Mouse (Mus musculus) lung, adult 2 months (tissue): ENCODE data around the gene Patz1. TPM values are rescaled to one million over a fixed set of nuclear protein-coding genes. Genes with fewer than 3 reads are reported as not detected.

Source experiments
- DNase-seq: peaks from one replicate; pipeline ENCODE4 v3.0.0; 2022
- H3K4me1 ChIP-seq: fragments of 200-500 bp; 2 replicates; pipeline ENCODE4 v1.6.1; 2011; ENCODE audit warnings: low read length; ENCODE audit not compliant: control insufficient read depth, insufficient read depth
- H3K4me3 ChIP-seq: fragments of 200-500 bp; replicated peaks from 2 replicates; pipeline ENCODE3; 2011; ENCODE audit warnings: low read depth, mild to moderate bottlenecking, control low read depth, low read length; ENCODE audit errors: extremely low read depth
- CTCF ChIP-seq: fragments of 200-500 bp; IDR thresholded peaks from 2 replicates; pipeline ENCODE4 v1.5.1; 2011; ENCODE audit warnings: mild to moderate bottlenecking, low read length, control low read depth; ENCODE audit not compliant: insufficient read depth
- POLR2A ChIP-seq: fragments of 200-500 bp; IDR thresholded peaks from 2 replicates; pipeline ENCODE4 v1.6.1; 2011; ENCODE audit warnings: low read depth, mild to moderate bottlenecking, control low read depth, low read length, borderline replicate concordance; ENCODE audit errors: extremely low read depth
- WGBS: fragments of 180-500 bp; shearing (Covaris S2); methylation state at CpG from one replicate; pipeline ENCODE4 v1.1.7; 2018; 5-methylcytosine and 5-hydroxymethylcytosine counted together
- polyA plus RNA-seq: library from polyadenylated mRNA; depleted of rRNA; stranded (reverse); fragments of >200 nt; gene quantifications from 2 replicates; pipeline ENCODE4 v1.2.3, GENCODE M21; 2012

Patz1 gene
- polyA plus RNA-seq, 1 experiment: 40.3 TPM

DNA sequence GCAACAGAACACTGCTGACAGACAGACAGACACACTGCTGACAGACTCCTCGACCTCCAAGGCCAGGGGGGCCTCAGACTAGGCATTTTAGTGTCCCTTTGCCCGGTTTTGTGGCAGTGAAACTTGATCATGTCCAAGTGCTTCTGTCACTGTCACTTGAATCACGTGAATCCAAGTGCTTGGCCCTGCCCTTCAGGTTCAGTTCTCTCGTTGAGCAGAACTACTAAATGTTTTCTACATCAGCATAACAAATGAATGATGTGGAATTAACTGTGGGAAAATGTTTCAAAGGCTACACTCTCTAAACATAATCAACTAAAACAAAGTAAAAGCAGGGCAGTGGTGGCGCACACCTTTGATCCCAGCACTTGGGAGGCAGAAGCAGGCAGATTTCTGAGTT lies 10.3 kb upstream of the Patz1 start:
- 52% methylated on average over 5 of the region's 5 CpGs for WGBS
- no peak overlapping the region for H3K4me3 ChIP-seq
- TF ChIP-seq CTCF (no peak), POLR2A (no peak)
- no peaks in the 10 kb centered on the region for H3K4me1 ChIP-seq
- DNase-seq: no peak

DNA sequence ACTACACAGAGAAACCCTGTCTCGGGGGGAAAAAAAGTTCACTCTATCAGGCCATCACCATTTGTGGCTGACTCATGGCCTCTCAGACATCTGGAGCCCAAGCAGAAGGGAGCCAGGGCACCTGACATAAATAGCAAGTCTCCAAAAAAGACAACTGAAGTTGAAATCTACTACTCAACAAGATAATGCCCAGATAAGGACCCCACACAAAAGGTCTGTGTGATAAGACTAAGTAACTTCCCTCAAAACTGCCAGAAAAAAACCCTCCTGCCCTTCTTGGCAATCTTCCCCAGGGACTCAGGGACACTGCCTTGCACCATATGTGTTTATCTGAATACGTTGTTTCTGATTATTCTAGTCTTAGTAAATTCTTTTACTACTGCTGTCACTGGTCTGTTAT lies 8.9 kb upstream of the Patz1 start:
- 0 out of 2 replicates have a peak, but pooled peaks cover 2% of the 10 kb centered on the region for H3K4me1 ChIP-seq

DNA sequence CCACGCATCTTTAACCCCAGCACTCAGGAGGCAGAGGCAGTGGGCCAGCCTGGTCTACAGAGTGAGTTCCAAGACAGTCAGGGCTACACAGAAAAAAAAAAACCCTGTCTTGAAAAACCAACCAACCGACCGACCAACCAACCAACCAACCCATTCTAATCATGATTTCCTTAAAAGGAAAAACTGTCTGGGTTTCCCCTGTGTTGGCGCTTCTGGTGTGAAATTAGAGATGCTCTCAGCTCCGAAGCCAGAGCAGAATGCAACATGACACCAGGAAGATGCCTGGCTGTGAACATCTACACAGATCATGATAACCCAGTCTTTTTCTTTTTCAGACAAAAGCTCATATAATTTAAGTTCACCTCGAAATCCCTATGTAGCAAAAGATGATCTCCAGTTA lies 5.8 kb upstream of the Patz1 start:
- Histone ChIP-seq H3K4me3 (no peak overlapping the region), H3K4me1 (peaks cover 7% of the 10 kb centered on the region)
- DNase-seq: no peak
- no peak for TF ChIP-seq CTCF
- TF ChIP-seq POLR2A: no peak
- 84% methylated on average over 6 of the region's 6 CpGs for WGBS

More for the DNA sequence above, 8.9 kb upstream of the Patz1 start:
- 67% methylated on average over 2 of the region's 2 CpGs for WGBS
- H3K4me3 ChIP-seq: no peak overlapping the region
- TF ChIP-seq CTCF (no peak), POLR2A (no peak)
- DNase-seq: no peak

DNA sequence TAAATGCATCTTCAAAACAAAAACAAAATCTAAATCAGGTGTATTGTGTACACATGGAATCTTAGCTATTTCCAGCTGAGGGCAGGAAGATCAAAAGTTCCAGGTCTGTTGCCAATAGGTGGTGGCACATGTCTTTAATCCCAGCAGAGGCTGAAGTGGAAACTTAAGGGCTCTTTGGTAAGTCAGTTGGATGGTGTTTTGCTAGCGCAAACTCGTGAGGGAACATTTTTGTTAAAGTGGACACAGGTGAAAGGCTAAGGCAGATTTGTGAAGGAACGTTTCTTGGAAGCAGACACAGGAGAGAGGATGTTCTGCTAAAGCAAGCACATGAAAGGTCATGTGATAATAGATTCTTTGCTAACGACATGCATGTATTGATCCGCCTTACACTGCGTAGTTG lies 5.0 kb upstream of the Patz1 start:
- TF ChIP-seq CTCF: no peak
- TF ChIP-seq POLR2A: no peak
- no peak for DNase-seq
- Histone ChIP-seq H3K4me1 (peaks cover 7% of the 10 kb centered on the region), H3K4me3 (no peak overlapping the region)
- WGBS: 81% methylated on average over 6 of the region's 6 CpGs

DNA sequence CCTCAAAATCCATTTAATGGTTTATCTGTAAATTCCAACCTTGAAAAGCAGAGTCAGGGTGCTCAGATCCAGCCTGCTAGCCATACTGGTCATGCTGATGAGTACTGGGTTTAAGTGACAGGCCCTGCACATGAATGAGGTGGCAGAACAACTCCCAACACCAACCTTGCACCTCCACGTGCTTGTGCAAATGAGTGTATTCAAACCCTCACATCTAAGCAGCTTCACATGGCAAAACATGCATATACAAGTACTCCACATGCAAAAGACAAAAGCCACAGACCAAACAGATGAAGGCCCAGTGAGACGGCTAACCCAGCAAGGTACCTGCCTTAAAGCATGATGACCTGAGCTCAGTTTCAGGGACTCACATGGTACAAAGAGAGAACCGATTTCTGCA lies 2.7 kb upstream of the Patz1 start:
- WGBS: 80% methylated on average over 3 of the region's 3 CpGs
- TF ChIP-seq POLR2A (no peak), CTCF (no peak)
- Histone ChIP-seq H3K4me3 (no peak overlapping the region), H3K4me1 (peaks cover 7% of the 10 kb centered on the region)
- no peak for DNase-seq

DNA sequence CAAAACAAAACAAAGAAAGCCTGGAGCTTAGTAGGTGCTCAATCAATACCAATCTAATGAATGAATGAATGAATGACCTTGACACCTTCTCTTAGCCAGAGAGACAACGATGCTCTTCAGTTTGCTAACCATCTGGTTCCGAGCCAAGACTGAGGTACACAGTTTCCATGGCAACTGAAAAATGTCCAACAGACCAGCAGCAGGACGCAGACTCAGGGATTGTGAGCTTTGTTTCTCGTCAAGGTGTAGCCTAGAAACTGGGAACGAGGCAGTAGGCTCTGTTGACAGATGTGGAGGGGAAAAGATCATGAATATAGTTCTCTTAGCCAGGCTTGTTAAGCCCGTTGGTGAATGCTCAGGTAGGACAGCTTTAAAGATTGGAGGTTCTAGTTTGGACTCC lies 1.5 kb upstream of the Patz1 start:
- TF ChIP-seq CTCF (no peak), POLR2A (no peak)
- Histone ChIP-seq H3K4me3 (no peak overlapping the region), H3K4me1 (peaks cover 18% of the 10 kb centered on the region)
- 52% methylated on average over 6 of the region's 6 CpGs for WGBS
- DNase-seq: no peak

DNA sequence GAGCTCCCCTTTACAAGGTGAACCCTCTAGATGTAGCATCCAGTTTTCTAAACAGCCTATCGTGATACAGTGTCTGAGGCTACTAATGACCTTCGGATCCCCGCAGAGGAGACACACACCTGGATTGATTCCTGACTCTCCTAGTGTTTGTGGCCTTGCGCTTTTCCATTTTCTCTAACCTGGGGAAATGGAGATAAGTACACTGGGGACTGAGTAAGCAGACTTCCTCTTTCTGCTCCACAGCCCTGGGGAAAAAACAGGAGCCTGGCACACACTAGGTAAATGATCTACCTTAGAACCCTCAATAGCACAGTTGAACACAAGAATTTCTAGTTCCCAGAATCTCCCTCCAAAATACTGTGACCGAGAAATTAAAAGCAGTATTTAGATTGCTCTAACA lies 753 bp upstream of the Patz1 start:
- Histone ChIP-seq H3K4me1 (peaks cover 19% of the 10 kb centered on the region), H3K4me3 (no peak overlapping the region)
- DNase-seq: no peak
- WGBS: 78% methylated on average over 5 of the region's 5 CpGs
- TF ChIP-seq CTCF (no peak), POLR2A (no peak)

DNA sequence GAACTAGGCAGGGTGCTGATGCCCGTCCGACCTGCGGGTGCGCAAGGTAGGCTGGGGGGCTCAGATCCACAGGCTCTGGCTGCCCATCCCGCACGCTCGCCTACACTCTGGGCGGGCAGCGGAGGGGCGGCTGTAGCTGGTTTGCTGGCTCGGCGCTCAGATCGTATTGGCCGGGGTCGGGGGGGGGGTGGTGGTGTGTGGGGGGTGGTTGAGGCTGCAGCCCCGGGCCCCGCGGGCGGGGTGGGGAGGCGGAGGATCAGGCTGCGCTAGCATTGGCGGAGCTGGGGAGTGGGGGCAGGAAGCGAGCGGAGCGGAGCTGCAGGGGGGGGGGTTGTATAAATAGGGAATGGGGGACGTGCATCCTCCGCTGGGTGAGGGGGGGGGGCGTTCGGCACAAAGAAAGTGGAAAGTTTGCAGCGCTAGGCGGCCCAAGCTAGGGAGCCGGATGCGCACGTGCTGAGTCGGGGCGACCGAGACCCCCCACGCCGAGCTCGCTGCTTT lies 678 bp downstream of the Patz1 start:
- DNase-seq: no peak
- Histone ChIP-seq H3K4me3 (peak overlapping the region; percentile 83), H3K4me1 (peaks cover 23% of the 10 kb centered on the region)
- TF ChIP-seq POLR2A: no peak
- no peak for TF ChIP-seq CTCF
- under 1% methylated on average over 35 of the region's 40 CpGs for WGBS

DNA sequence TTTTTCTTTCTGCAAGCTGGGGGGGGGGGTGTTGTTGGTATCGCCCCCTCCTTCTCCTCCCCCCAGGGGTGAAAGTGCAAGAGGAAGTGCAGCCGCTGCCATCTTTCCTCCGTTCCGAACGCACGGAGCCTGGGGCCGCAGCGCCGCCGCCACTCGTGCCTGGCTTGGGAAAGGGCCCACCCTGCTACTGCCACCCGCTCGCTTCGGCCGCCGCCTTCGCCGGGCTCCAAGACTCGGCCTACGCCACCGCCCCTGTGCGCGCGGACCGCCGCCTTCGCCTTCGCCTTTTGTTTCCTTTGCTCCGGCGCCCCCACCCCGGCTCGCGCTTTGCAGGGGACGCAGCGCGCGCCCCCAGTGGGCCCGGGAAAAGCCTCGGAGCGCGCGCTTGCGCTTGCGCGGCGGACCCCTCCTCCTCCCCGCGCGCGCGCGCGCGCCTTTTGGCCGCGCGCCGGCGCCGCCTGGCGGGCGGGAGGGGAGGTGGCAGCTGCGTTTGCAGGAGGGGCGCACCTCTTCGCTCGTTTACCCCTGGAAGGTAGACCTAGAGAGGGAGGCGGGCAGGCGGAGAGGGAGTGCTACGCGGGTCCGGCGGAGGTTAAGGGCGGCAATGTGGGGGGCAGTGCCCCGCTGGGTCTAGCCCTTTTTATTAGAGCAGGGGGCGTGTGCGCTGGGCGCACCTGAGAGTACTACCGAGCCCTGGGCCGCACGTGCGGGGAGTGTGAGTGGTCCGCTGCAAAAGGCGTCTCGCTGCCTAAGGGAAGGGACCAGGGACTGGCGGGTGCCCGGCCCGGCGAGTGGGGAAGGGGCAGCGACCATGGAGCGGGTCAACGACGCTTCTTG lies 1.3 kb downstream of the Patz1 start:
- peak overlapping the region; percentile 83 for H3K4me3 ChIP-seq
- WGBS: under 1% methylated on average over 87 of the region's 92 CpGs
- DNase-seq: peak; percentile 83
- H3K4me1 ChIP-seq: peaks cover 19% of the 10 kb centered on the region
- TF ChIP-seq POLR2A (peak; percentile 63; the same call in 1 of the 2 replicates), CTCF (peak; percentile 46; the same call in 1 of the 2 replicates)

DNA sequence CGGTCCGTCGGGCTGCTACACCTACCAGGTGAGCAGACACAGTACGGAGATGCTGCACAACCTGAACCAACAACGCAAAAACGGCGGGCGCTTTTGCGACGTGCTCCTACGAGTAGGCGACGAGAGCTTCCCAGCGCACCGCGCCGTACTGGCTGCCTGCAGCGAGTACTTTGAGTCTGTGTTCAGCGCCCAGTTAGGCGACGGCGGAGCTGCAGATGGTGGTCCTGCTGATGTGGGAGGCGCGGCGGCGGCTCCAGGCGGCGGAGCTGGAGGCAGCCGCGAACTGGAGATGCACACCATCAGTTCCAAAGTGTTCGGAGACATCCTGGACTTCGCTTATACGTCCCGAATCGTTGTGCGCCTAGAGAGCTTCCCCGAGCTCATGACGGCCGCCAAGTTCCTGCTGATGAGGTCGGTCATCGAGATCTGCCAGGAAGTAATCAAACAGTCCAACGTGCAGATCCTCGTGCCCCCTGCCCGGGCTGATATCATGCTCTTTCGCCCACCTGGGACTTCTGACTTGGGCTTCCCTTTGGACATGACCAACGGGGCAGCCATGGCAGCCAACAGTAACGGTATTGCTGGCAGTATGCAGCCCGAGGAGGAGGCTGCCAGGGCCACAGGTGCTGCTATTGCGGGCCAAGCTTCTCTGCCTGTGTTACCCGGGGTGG lies 2.1 kb downstream of the Patz1 start:
- Histone ChIP-seq H3K4me3 (peak overlapping the region; percentile 83), H3K4me1 (peaks cover 17% of the 10 kb centered on the region)
- peak; percentile 58 for DNase-seq
- TF ChIP-seq POLR2A (no peak), CTCF (no peak)
- under 1% methylated on average over 50 of the region's 50 CpGs for WGBS
